Mouse (Mus musculus): ENCODE measurements around the gene Gm20883. TPM values are rescaled to one million over a fixed set of nuclear protein-coding genes. Genes with fewer than 3 reads are reported as not detected.
"Not testable (repeated sequence)": the region's sequence is repeated elsewhere in the genome, so short reads cannot be mapped to it uniquely, and the experiment has no call there.

Gene Gm20883
- not detected in 2 replicates for polyA plus RNA-seq (2016; fragmentation: Nextera tagmentation; extraction: Ambion mirVana)

DNA sequence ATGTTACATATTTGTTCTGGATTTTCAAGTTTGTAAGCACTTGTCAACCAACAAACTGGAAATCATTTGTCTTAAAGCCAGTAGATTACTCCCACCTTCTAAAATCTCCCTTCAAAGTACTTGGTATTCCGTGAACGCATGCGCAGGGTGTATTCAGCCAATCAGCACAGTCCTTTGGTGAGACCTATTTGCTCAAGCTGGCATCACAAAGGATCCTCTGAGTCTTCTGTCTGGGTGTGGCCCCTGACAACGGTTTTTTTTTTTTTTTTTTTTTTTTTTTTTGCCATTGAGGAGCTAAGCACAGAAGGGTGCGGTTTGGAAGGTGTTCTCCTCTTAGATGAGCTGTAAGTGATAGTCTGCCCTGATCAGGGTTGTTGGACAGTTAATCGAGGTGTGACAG is at the start of gene Gm20883:
TSS of gene Gm20883 (plus strand) at position 301 of the 400 bp plus-strand sequence.
- not testable (repeated sequence) for H3K27me3 ChIP-seq (replicated peaks; ENCODE audit: low read depth, poor library complexity, severe bottlenecking); DNase-seq (ENCODE audit: low spot score); H3K36me3 ChIP-seq (replicated peaks); H3K9me3 ChIP-seq; H3K4me1 ChIP-seq; H3K27ac ChIP-seq (replicated peaks); H3K4me3 ChIP-seq
- no CpG with 5 or more reads among the region's 6 CpGs for WGBS
